Mouse (Mus musculus) forebrain, embryonic 10.5 days (tissue): Measurements from ENCODE around the gene Atp5g2. TPM values are rescaled to one million over a fixed set of nuclear protein-coding genes. Genes with fewer than 3 reads are reported as not detected.
"Not testable (repeated sequence)": the region's sequence is repeated elsewhere in the genome, so short reads cannot be mapped to it uniquely, and the experiment has no call there.

Source experiments
- DNase-seq: peaks from one replicate; pipeline ENCODE4 v3.0.0-alpha.2; 2017; ENCODE audit warnings: low spot score; ENCODE audit errors: extremely low spot score
- H3K27ac ChIP-seq: fragments of 300-500 bp; sonication (generic); 2 replicates; pipeline ENCODE4 v1.5.1; 2016; ENCODE audit warnings: mild to moderate bottlenecking
- H3K27me3 ChIP-seq: fragments of 300-500 bp; sonication (generic); 2 replicates; pipeline ENCODE4 v1.6.1; 2016; ENCODE audit warnings: mild to moderate bottlenecking; ENCODE audit not compliant: poor library complexity, severe bottlenecking
- H3K36me3 ChIP-seq: fragments of 300-500 bp; sonication (generic); replicated peaks from 2 replicates; pipeline ENCODE4 v1.6.1; 2016; ENCODE audit warnings: mild to moderate bottlenecking, moderate library complexity
- H3K4me1 ChIP-seq: fragments of 300-500 bp; sonication (generic); 2 replicates; pipeline ENCODE4 v1.6.1; 2016
- H3K4me3 ChIP-seq: fragments of 300-500 bp; sonication (generic); 2 replicates; pipeline ENCODE4 v1.5.1; 2016; ENCODE audit warnings: mild to moderate bottlenecking, moderate library complexity
- H3K9me3 ChIP-seq: fragments of 300-500 bp; sonication (generic); 2 replicates; pipeline ENCODE4 v1.6.1; 2016; ENCODE audit warnings: mild to moderate bottlenecking, moderate library complexity
- WGBS: fragments of 180-500 bp; shearing (Covaris S2); methylation state at CpG from one replicate; pipeline ENCODE4 v1.1.7; 2016; 5-methylcytosine and 5-hydroxymethylcytosine counted together
- polyA plus RNA-seq: library from polyadenylated mRNA; unstranded; fragments of >200 nt; fragmentation: Nextera tagmentation; extraction: Ambion mirVana; gene quantifications from 2 replicates; pipeline ENCODE4 v1.2.1, GENCODE M21; 2016

Atp5g2 gene
- polyA plus RNA-seq, 1 experiment from 2014 or later = 65.1 TPM

DNA sequence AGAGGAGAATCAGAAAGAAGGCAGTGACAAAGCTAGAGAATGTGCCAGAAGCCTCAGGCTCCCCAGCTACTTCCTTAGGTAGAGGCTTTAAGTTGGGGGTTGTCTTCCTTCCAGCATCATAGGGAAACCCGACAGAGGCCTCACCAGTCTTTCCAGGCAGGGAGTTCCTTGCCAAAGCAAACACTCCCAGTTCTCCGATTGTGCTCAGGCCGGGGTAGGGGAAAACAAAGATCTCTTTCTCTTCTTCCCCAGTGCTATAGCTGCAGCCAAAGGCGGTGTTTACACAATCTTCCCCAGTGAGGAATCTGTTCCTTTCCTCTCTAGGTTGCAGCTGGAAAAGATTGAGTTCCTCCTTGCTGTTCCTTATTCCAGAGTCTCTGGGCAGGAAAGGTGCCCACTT lies 15.5 kb downstream of the Atp5g2 start:
- H3K4me3 ChIP-seq = no peak overlapping the region
- H3K27ac ChIP-seq = peak overlapping the region; percentile 49
- 28% methylated on average over 4 of the region's 4 CpGs for WGBS
- H3K27me3 ChIP-seq = no peaks in the 10 kb centered on the region
- peaks cover 22% of the 10 kb centered on the region for H3K36me3 ChIP-seq
- peaks cover 12% of the 10 kb centered on the region for H3K4me1 ChIP-seq
- DNase-seq = no peak
- H3K9me3 ChIP-seq = no peaks in the 10 kb centered on the region

DNA sequence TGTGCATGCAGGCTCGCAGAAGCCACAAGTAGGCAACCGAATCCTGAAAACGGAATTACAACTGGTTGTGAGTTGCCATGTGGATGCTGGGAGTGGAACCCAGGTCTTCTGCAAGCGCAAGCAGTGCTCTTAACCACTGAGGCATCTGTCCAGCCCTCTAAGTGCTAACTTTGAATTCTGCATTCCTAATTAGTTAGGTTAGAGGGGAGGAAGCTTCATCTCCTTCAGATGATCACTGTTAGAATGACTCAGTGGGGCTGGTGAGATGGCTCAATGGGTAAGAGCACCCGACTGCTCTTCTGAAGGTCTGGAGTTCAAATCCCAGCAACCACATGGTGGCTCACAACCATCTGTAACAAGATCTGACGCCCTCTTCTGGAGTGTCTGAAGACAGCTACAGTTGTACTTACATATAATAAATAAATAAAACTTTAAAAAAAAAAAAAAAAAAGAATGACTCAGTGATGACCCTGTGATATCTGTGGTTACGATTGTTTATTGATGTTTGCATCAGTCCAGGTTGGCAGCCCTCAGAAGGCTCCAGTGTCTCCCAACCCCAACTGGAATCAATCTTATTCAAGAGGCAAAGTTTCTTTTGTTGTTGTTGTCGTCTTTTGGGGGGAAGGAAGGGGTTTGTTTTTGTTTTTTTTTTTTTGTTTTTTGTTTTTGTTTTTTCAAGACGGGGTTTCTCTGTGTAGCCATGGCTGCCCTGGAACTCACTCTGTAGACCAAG lies 20.1 kb downstream of the Atp5g2 start:
- H3K36me3 ChIP-seq, H3K4me3 ChIP-seq, H3K27me3 ChIP-seq, H3K4me1 ChIP-seq, H3K27ac ChIP-seq, DNase-seq, H3K9me3 ChIP-seq: not testable (repeated sequence)
- WGBS = 86% methylated on average over 9 of the region's 9 CpGs

- Histone ChIP-seq H3K9me3 (no peaks in the 10 kb centered on the region), H3K27ac (no peak overlapping the region), H3K36me3 (no peaks in the 10 kb centered on the region), H3K27me3 (no peaks in the 10 kb centered on the region), H3K4me1 (no peaks in the 10 kb centered on the region; the same call in 1 of the 2 replicates), H3K4me3 (no peak overlapping the region)
- no peak for DNase-seq
- 92% methylated on average over 3 of the region's 3 CpGs for WGBS
Observed at GRCm38 (mm10) chr15:102651107-102651506, 21.0 kb downstream of the Atp5g2 start.

GRCm38 (mm10) chr15:102635817-102636216 lies 36.3 kb downstream of the Atp5g2 start:
- no peak overlapping the region for H3K27ac ChIP-seq
- 91% methylated on average over 3 of the region's 3 CpGs for WGBS
- no peaks in the 10 kb centered on the region for H3K36me3 ChIP-seq

DNA sequence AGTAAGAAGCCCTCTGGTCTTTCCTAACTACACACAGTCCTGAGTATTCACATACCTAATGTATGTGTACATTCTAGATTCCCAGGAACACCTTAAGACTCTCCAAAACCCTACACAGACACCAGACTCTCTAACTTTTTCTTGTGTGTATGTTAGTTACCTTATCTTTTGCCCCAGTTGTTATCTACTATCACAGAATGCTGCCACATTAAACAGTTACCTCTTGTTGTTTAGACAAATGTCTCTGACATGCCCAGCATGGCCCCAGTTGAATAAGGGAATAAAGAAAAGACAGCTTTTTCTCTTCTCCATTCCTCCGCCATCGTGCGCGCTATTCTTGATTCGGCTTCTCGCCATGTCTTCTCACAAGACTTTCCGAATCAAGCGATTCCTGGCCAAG lies 37.5 kb downstream of the Atp5g2 start:
- no peak overlapping the region for H3K4me3 ChIP-seq
- no peaks in the 10 kb centered on the region for H3K4me1 ChIP-seq
- no peaks in the 10 kb centered on the region for H3K27me3 ChIP-seq
- no peak for DNase-seq
- H3K36me3 ChIP-seq = no peaks in the 10 kb centered on the region
- WGBS = 94% methylated on average over 8 of the region's 8 CpGs
- H3K27ac ChIP-seq = no peak overlapping the region
- H3K9me3 ChIP-seq = no peaks in the 10 kb centered on the region

More at GRCm38 (mm10) chr15:102635817-102636216, 36.3 kb downstream of the Atp5g2 start:
- Histone ChIP-seq H3K9me3 (no peaks in the 10 kb centered on the region), H3K4me1 (no peaks in the 10 kb centered on the region), H3K27me3 (no peaks in the 10 kb centered on the region), H3K4me3 (no peak overlapping the region)
- DNase-seq = no peak

- Histone ChIP-seq H3K9me3 (no peaks in the 10 kb centered on the region), H3K27me3 (no peaks in the 10 kb centered on the region), H3K4me1 (peaks cover 24% of the 10 kb centered on the region), H3K36me3 (0 out of 2 replicates have a peak, but pooled peaks cover 2% of the 10 kb centered on the region), H3K4me3 (peak overlapping the region; percentile 75), H3K27ac (peak overlapping the region; percentile 98)
- under 1% methylated on average over 18 of the region's 18 CpGs for whole genome bisulfite sequencing
- DNase-seq = no peak
Observed at GRCm38 (mm10) chr15:102625687-102626055, 46.5 kb downstream of the Atp5g2 start.

DNA sequence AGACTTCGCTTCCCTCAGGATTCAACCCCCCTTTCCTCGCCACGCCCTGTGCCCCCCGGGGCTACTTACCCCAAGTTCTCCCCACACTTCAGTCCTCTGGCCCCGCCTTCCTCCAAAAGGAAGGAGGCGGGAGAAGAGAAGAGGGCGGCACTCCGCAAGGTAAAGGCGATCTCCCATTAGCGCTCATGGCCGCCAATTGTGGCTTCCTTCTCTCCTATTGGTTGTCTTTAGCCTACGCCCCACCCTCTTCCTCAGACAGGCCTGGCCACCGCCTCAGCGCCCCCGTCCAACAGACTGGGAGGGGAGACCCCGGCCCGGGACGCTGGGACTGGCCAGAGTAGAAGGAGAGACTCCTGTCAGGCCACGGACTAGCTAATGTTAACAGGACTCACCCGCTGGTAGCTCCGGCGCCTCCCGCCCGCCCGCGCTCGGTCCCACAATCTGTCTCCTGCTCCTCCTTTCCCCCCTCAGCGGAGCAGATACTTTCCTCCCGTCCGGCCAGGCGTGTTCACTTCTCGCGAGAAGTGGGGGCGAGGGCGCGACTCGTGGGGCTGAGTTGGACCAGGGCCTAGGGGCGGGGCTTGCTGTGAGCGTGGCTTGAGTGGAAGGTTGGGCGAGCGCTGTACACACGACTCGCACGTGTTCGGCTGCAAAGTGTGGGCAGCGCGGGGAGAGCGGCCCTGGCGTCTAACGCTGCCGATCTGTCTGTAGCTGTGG lies 47.0 kb downstream of the Atp5g2 start, which contains the start of the genes Gm28047 and Atf7:
Gm28047 (minus strand) TSS at position 98 of the 717 bp plus-strand sequence.
Atf7 (minus strand) TSS at position 495 of the 717 bp plus-strand sequence.
- H3K36me3 ChIP-seq = peaks cover 5% of the 10 kb centered on the region; the same call in 1 of the 2 replicates
- under 1% methylated on average over 51 of the region's 51 CpGs for WGBS

DNA sequence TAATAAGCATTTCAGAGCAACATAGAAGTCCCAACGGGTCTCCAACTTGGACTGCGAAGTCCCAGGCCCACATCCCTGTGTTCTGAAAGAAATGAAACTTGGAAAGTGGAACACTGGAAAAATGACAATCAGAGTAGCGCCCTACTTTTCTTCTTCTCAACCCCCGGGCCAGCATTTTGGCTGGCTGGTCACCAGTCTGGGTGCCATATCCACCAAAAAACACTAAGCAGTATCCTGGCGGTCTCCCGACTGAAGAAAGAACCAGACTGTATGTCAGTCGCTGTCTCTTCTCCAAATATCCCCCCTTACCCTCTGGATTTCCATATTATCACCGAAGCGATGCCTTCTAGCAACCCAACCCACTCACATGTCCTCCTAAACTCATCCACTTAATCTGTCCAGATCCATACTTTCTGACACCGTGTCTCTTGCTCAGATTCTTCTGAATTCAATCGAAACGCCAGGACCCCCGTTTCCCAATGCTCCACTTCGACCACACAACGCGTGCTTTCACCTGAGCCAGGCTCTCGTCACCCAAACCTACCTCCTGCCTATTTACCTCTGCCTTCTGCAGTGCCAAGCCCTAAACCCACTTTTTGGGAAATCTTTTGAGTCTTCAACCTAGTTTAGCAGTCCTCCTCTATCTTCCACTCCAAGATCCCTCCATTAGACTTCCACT lies 47.7 kb downstream of the Atp5g2 start:
- H3K4me3 ChIP-seq = peak overlapping the region; percentile 75
- H3K27ac ChIP-seq = peak overlapping the region; percentile 98
- H3K4me1 ChIP-seq = peaks cover 24% of the 10 kb centered on the region
- 9% methylated on average over 17 of the region's 17 CpGs for WGBS
- DNase-seq = no peak
- H3K27me3 ChIP-seq = no peaks in the 10 kb centered on the region
- no peaks in the 10 kb centered on the region for H3K9me3 ChIP-seq
- H3K36me3 ChIP-seq = peaks cover 8% of the 10 kb centered on the region; the same call in 1 of the 2 replicates

More for the DNA sequence above, 47.0 kb downstream of the Atp5g2 start, which contains the start of the genes Gm28047 and Atf7:
- no peaks in the 10 kb centered on the region for H3K9me3 ChIP-seq
- peaks cover 24% of the 10 kb centered on the region for H3K4me1 ChIP-seq
- no peaks in the 10 kb centered on the region for H3K27me3 ChIP-seq
- peak within 1 kb of the TSS; percentile 98 for H3K27ac ChIP-seq
- peak within 1 kb of the TSS; percentile 75 for H3K4me3 ChIP-seq
- peak; percentile 99 for DNase-seq

DNA sequence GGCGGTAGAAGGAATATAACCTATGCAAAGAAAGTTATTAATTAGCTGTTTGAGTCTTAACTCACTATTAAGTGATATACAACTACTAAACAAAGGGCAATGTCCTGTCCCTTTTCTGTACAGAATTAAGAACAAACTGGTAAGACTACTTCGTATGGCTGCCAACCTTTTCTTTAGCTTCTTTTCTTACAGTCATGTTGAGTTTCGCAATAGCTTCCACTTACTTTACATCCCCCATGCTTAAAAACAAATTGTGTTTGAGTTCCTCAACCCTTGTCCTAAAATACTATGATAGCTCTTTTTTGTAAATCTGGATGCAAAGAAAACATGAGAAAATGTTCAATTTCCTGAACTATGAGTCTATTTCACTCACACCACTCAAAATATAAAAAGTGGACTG lies 49.0 kb downstream of the Atp5g2 start:
- Histone ChIP-seq H3K27me3 (no peaks in the 10 kb centered on the region), H3K4me1 (peaks cover 24% of the 10 kb centered on the region), H3K4me3 (0 out of 2 replicates have a peak overlapping the region, but pooled peaks have one; percentile 75), H3K9me3 (no peaks in the 10 kb centered on the region), H3K27ac (no peak overlapping the region), H3K36me3 (peaks cover 8% of the 10 kb centered on the region; the same call in 1 of the 2 replicates)
- no peak for DNase-seq
- 92% methylated on average over 3 of the region's 3 CpGs for WGBS

DNA sequence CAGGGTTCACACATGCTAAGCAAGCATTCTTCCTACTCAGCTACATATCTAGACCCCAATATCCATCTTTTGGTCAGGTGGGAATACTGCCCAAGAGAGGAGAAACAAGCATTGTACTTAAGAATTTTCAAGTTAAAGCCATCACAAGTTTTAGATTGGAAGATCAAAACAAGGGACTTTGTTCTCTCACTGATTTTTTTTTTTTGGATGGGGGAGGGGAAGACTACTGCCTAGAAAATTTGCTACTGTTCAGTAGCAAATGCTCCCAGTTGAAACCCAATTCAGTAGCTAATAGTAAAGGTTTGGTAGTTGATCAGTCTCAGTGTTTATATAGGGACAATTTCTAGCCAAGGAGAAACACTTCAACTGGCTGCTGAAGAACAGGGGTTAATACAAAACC lies 49.6 kb downstream of the Atp5g2 start:
- Histone ChIP-seq H3K36me3 (peaks cover 8% of the 10 kb centered on the region; the same call in 1 of the 2 replicates), H3K27ac (no peak overlapping the region), H3K27me3 (no peaks in the 10 kb centered on the region), H3K4me3 (no peak overlapping the region), H3K4me1 (peaks cover 24% of the 10 kb centered on the region), H3K9me3 (no peaks in the 10 kb centered on the region)
- DNase-seq = no peak

DNA sequence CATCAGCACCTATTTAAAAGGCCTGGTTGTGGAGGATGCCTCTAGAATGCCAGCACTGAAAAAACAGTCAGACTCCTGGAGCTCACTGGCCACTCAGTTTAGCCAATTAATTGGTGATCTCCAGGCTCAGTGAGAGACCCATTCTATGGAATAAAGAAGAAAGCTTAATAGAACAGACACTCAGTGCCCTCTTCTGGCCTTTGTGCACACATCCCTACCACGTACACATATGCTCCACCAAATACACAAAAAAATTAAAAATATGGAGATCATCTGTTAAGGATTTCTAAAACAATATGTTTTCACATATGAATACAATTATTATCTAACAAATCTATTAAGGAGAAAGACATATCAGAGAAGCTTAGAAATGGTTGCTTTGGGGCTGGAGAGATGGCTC lies 51.4 kb downstream of the Atp5g2 start:
- no peak overlapping the region for H3K27ac ChIP-seq
- DNase-seq = no peak
- H3K9me3 ChIP-seq = no peaks in the 10 kb centered on the region
- H3K36me3 ChIP-seq = peaks cover 8% of the 10 kb centered on the region; the same call in 1 of the 2 replicates
- WGBS = 89% methylated on average over 1 of the region's 1 CpGs
- H3K27me3 ChIP-seq = no peaks in the 10 kb centered on the region
- H3K4me3 ChIP-seq = no peak overlapping the region
- peaks cover 20% of the 10 kb centered on the region for H3K4me1 ChIP-seq

GRCm38 (mm10) chr15:102619486-102619885 lies 52.7 kb downstream of the Atp5g2 start:
- peaks cover 8% of the 10 kb centered on the region; the same call in 1 of the 2 replicates for H3K36me3 ChIP-seq
- WGBS = 95% methylated on average over 5 of the region's 5 CpGs
- H3K4me3 ChIP-seq = no peak overlapping the region
- H3K4me1 ChIP-seq = peaks cover 12% of the 10 kb centered on the region
- H3K9me3 ChIP-seq = no peaks in the 10 kb centered on the region
- DNase-seq = no peak
- no peaks in the 10 kb centered on the region for H3K27me3 ChIP-seq
- no peak overlapping the region for H3K27ac ChIP-seq
